Mouse (Mus musculus): Measurements from ENCODE around the gene Gnat2.
A peak's percentile ranks its signal among the peaks of the same experiment; 100 is the strongest.

Gnat2 gene

DNA sequence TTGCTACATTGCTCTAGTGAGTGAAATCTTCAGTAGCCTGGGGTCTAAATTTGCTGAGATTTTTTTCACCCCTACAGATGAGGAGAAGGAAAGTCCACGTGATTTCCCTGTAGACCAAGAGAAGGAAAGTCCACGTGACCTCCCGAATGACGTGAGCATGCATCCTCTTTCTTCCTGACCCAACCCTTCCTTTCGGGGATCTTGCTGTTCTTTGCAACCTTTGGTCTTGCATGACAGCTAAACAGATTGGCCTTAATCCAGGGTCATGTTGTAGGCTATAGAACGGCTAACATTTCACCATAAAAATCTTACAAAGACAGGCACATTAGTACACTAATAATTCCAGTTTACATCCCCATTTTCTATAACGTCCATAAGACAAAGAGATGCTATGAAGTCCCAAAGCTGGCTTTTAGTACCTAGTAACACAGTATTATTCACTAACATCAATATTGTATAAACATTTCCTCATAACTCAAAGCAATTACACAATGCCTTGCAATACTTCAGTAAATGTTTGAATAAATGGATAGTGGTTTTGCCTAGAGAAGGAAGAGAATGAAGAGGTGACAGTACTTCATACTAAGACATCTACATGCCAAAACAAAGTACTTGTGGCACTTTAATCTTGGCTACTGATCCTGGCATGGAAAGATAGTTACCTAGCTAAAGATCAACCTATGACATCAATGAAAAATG lies 21.2 kb downstream of the Gnat2 start:
- DNase-seq (ENCODE audit: low spot score in 2 of 2) = no peak

DNA sequence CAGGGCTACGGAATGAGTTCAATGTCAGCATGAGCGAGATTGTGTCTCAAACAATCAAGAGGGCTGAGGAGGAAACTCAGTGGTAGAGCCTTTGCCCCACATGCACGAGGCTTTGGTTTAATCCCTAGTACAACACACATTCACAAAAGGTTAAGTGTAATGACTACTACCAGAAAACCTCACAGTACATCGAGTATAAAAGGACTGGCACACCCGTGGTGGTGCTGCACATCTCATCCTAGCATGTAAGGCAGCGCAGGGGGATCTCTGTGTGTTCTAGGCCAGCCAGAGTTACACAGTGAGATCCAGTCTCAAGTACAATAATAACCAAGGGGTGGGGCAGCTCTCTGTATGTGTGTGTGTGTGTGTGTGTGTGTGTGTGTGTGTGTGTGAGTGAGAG lies 24.9 kb downstream of the Gnat2 start:
- DNase-seq (ENCODE audit: low spot score in 2 of 2) = no peak

DNA sequence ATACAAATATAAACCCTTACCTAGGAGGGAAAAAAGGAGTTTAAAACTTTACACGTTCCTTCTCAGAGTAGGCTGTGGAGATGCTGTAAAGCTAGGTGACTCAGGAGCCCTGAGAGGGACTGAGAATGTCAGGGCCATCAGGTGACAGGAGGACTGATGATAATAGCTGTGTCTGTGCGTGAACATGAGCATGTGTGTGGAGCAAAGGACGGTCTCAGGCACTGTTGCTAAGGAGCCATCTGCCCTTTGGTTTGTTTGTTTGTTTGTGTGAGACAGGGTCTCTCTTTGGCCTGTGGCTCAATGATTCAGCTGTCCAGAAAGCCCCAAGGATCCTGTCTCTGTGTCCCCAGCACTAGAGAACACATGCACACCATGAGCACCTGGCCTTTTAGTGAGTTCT lies 28.5 kb downstream of the Gnat2 start:
- DNase-seq (ENCODE audit: low spot score in 2 of 2) = no peak

DNA sequence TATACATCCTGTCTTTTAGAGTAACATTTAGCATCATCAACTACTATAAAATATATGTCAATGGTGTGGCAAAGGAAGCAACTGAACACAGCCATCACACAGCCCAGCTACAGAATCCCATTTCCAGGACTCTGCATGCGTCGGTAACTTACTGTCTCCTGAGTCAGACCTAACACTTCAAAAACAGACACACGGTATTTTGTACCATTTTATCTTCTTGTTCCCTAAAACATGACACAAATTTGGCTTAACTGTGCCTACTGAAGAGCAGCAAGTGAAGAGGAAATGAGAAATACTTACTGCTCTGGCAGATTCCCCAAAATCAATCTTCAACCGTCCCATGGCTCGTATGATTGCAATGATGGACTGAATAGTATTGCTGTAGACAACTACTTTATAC lies 30.7 kb downstream of the Gnat2 start:
- DNase-seq (ENCODE audit: low spot score in 2 of 2) = no peak

DNA sequence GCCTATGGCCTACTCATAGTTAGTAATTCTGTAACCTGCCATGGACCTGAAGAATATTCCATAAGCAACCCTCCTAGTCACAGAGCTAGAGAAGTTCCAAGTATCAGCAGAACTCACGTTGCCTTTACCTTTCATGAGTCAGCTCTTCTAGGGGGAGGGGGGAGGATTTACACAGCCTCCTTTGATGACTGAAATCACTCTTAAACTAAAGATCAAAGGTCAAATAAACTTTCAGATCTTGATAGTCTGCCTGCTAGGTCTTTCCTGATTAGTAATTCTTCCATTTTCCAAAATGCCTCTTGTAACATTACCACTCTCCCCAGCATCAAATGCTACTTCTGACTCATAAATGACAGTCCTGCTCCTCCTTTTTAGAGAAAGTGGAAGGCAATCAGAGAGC lies 31.5 kb downstream of the Gnat2 start:
- DNase-seq (ENCODE audit: low spot score in 2 of 2) = no peak

DNA sequence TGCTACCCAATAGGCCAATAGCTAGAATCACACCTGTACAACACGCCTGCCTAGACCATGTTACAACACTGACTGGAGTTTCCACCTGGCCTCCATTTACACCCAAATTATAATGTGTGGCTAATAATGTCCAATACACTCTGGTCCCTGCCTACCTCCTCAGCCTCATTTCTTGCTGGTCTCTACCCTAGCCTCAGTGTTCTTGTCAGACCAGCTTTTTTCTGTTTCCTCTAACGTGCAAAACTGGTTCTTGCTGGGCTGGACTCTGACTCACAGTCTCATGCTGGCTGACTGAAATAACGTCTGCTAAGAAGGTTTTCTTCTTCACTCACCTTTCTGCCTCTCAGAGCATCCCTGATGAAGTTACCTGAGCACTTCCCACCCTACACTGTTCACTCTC lies 33.7 kb downstream of the Gnat2 start:
- no peak for DNase-seq (ENCODE audit: low spot score in 2 of 2)

DNA sequence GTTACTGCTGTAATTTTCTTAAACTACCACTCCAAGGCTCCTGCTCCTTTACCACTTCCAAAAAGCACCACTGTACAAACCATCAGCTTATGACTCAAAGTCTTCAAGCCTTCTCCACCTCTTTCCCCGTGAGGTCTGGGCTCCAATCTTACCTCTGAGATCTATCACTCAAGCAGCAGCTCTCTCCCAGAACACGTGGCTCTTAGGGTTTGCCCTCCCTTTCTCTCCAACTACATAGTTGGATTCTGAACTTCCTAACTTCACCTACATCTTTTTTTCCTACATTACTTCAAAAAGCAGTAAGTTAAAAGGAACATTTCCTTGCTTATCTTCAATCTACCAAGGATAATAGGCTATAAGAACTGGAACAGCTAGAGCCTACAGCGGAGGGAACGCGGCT lies 35.9 kb downstream of the Gnat2 start:
- DNase-seq (ENCODE audit: low spot score in 2 of 2) = no peak

DNA sequence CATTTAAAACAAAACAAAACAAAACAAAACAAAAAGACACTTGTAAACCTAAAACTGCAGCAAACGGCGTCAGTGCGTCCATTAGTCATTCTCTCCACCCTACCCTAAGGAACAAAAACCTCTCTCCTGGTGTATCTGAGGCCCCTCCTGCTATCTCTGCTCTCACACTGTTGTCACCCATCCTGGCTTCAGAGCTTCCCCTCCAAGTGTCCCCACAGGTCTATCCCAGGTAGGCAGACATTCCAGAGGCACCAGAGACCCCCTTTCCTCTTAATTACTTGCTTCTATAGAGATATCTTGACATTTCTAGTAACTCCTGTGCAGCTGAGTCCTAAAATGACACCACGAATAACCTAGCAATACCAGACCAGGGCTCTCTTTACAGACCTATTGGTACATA lies 36.8 kb downstream of the Gnat2 start:
- no peak for DNase-seq (ENCODE audit: low spot score in 2 of 2)

DNA sequence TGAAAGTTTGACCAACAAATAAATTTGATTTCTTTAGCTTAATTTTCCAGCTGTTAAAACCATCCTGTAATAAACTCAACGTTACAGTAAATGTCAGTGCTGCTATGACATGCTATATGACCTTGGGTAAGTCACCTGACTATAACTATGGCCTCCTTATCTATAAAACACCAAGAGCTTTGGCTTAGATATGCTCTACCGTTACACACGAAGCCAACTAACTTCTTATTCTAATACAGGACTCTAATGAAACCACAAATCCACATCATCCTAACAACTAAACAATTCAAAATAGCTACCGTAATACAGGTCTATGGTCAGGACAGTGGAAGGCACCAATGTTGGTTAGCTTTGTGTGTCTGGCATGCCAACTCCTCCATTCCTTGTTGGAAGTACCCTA lies 37.2 kb downstream of the Gnat2 start:
- DNase-seq (ENCODE audit: low spot score in 2 of 2) = no peak

DNA sequence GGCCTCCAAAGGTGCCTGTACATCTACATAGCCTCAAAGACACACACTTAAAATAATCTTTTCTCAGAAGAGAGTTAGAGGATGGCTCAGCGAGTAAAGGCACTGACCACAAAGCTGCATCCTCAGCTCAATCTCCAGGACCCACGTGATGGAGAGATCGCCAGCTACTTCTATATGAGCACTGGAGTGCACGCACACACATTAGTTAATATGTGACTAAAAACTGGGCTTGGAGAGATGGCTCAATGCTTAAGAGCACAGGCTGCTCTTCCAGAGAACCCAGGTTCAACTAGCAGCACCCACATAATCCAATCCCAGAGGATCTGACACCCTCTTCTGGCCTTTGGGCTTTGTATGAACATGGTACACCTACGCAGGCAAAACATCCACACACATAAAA lies 38.6 kb downstream of the Gnat2 start:
- DNase-seq (ENCODE audit: low spot score in 2 of 2) = no peak

DNA sequence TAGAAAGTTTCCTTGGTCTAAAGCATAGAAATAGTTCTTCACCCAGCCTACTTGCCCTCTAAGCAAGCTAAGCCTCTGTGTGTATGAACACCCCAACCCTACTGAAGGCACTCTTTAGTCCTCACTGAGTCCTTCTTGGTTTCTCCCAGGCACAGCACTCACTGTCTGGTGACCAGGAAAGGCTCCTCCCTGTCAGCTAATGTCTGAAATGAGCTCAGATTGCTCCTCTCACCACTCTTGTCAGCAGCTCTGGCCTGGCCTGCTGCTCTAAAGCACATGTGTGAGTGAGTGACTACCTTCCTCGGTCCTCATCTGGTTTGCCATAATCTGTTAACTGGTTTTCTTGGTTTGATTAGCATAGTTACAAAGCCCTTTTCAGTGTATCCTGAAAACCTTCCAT lies 39.2 kb downstream of the Gnat2 start:
- DNase-seq (ENCODE audit: low spot score in 2 of 2) = no peak

DNA sequence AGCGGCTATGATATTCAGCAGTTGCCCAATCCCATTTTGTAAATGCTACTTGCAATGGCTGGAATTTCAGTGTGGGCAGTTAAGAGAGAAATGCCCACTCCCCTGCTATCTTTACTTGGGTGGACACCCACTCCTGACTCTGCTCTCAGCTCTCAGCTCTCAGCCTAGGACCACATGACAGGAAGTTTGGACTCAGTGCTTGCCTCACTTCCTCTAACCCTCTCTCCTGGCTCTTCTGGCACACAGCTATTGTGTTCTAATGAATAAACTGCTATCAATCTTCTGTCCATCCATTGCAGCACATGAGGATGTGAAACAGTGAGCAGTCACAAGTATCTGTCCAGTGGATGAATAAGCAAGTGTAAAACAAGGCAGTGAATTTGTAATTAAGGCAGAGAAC lies 39.9 kb downstream of the Gnat2 start:
- no peak for DNase-seq (ENCODE audit: low spot score in 2 of 2)

DNA sequence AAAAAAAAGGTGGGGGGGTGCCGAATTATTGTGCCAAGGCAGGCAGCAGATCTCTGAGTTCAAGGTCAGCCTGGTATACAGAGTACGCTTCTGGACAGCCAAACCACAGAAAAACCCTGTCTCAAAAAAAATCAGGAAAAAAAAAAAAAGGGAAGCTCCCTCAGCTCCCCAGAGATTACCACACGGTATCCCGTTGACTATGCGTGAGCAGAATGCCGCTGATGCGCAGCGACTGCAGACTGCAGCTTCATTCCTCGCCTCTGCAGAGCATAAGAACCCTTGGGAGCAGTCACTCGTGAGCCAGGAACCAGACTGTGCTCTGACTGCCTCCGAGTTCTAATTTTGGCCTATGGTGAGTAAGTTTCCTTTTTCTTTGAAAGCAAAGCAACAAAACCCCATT lies 42.1 kb downstream of the Gnat2 start:
- no peak for DNase-seq (ENCODE audit: low spot score in 2 of 2)

DNA sequence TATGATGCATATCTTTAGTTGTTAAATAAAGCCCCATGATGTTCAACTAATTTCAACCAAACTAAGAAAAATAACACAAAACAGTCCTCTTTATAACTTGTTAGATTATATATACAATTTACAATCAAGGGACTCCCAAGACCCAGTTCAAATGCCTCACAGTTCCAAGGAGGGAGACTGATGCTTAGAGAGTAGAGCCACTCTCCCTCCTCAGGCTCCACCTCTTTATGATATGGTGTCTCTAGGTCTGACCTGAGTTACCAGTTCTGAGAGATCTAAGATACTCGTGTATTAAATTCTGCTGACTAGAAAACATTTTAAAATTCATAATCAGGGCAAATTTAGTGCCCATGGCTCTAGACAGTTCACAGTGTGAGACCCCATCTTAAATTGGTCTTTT lies 46.5 kb downstream of the Gnat2 start:
- DNase-seq (ENCODE audit: low spot score in 2 of 2) = no peak

DNA sequence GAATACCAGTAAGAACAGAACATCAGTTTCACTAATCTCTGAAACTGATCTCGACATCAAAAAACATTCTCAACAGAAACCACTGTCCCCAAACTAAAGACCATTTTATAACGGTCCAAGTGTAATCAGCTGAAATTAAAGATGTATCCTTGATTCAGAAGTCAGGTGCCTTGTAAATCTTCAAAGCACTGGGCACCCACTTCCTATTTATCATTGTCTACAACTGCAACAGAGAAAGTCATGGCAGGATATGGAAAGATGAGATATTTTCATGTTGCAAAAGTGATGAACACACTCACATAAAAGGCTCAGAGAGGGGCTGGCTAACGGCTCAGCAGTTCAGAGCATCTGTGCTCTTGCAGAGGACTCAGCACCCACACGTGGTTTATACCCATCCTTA lies 48.2 kb downstream of the Gnat2 start:
- no peak for DNase-seq (ENCODE audit: low spot score in 2 of 2)

DNA sequence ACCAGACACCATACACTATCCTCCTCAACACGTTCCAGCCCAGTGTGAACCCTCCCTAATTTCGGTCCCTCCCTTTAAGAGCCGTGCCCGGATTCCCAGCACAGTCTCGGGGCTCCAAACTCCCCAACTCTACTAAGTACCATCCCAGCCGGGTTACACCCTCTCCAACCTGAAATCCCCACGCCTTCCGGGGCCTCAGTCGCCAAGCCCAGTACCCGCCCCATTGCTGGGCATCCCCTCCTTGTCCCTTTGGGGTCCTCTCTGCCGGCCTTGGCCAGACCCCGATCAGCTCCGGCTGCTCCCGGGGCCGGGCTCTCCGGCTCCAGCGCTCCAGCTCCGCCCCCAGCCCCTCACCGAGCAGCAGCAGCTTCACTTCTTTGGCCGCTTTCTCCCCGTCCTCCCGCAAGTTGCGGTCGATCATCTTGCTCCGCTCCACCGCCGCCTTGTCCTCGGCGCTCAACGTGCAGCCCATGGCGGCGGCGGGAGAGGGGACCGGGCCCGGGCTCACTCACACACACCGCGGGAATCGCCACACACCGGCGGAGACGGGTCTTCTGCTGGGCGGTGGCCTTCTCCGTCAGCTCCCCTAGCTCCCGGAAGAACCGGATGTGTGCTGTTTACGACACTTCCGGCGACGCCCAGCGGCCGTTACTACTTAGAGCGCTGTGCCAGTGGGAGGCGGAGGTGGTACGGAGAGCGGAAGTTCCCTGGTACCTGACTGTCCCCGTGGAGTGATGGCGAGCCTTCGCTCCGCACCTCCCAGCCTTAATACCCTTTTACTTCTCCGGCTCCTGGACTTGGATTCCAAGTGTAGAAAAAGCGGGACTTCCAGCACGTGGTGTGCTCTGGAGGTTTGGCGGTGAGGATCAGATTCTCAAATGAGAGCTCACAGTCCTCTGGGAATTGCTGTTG lies 53.2 kb downstream of the Gnat2 start, which contains the start of gene Gnai3:
Gene Gnai3, minus strand, starts transcription at position 613 of the 912 bp plus-strand sequence.
- DNase-seq (ENCODE audit: low spot score in 2 of 2) = peak; percentile 92 to 94

DNA sequence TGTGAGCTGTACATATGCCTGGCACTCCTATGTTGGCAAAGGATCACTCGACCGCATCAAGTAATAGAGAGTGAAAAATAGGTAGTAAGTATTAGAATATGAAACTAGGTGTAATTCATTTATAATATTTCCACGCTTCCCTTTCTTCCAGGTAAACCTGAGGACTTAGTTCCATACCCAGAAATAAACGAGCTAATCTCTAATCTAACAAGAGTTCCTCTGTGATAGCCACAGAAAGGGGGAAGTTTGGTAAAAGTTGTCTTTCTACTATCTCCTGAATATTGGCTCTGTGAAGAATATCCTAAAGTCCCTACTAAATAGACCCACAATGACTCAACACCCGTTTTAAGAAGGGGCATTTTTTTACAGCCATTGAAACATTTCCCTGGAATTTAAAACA lies 54.1 kb downstream of the Gnat2 start:
- no peak for DNase-seq (ENCODE audit: low spot score in 2 of 2)

DNA sequence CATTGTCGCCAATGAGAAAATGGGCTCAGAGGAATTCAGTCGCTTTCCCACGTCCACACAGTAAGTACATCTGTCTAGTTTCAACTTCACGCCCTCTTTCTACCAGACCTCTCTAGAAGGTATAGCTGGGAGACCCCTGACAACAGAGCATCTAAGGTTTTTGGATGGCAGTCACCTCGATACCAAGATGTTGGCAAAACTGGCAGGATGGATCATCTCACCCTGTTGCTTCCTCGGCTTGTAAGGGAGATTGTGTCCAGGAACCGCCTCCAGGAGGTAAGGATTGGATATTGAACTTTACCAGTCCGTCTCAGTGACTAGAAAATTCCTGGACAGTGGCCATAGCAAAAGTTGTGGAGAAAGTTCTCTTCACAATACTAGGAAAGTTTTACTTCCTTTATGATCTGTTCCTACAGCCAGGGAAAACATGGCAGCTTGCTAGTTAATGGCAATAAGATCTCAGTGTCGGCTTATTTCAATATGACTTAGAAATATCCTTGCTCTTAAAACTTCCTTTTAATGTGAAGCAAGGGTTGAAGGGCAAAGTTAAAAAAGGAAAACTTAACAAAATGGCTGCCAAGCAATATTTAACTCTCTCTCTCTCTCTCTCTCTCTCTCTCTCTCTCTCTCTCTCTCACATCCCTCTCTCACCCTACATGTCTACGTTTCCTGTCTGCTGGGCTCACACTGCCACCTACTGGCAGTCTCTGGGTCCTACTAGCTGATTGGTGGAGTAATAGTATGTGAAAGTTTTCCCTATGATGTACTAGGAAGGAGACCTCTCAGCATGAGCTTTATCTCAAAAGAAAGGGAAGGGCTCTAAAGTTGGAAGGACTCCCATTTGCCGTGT lies 55.0 kb downstream of the Gnat2 start:
- DNase-seq (ENCODE audit: low spot score in 2 of 2) = peak; percentile 80 to 83
